Mouse (Mus musculus): ENCODE measurements around the gene Cdkn1a.

DNA sequence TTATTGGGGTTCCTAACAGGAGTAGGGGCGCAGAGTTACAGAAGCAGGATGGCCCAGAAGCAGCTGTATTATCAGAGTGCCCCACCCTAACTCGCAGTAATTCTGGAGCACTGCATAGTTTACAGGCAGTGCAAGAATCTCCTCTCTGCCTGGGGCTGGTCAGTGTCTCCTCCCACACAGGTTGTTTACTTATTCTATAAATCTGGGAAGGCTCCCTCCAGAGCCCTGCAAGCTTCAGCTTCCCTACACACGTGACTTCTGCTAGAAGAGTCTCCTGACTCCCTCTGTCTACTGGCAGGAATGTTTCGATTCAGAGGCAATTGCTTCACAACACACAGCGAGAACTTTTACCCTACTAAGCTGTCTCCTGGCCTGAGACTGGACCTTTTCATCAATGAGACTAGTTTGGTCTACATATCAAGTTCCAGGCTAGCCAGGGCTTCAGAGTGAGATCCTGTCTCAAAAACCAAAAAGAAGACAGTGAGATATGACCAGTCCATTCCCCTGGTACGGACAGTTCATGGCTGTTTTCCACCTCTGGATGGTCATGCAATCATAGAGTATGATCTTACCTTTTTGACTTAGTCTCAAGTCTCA, 32.9 kb downstream of the Cdkn1a start:
- no peak for TF ChIP-seq POLR2A (IDR thresholded peaks at IDR 0.05; ENCODE audit: borderline replicate concordance, extremely low read depth, insufficient read depth, insufficient read length, poor library complexity, severe bottlenecking)
- TF ChIP-seq CTCF (IDR thresholded peaks at IDR 0.05; ENCODE audit: borderline replicate concordance, extremely low read depth, insufficient read depth, insufficient read length): no peak

Data from brain, embryonic 14.5 days (tissue).